Mouse (Mus musculus) lung, postnatal 0 days (tissue): ENCODE results near the gene Hspa4. TPM values are rescaled to one million over a fixed set of nuclear protein-coding genes. Genes with fewer than 3 reads are reported as not detected.
"Not testable (repeated sequence)": the region's sequence is repeated elsewhere in the genome, so short reads cannot be mapped to it uniquely, and the experiment has no call there.

Source experiments
- ATAC-seq: fragments of 200-750 bp; cut with Nextera tagmentation; 2 replicates; pipeline ENCODE4 v1.8.0; 2017; ENCODE audit warnings: moderate library complexity
- DNase-seq: peaks from one replicate; pipeline ENCODE4 v3.0.0-alpha.2; 2016; ENCODE audit warnings: low spot score
- H3K27ac ChIP-seq: fragments of 300-500 bp; sonication (generic); 2 replicates; pipeline ENCODE4 v1.5.1; 2014; ENCODE audit warnings: antibody characterized with exemption, mild to moderate bottlenecking, low read length, mixed read lengths
- H3K27me3 ChIP-seq: fragments of 300-500 bp; sonication (generic); replicated peaks from 2 replicates; pipeline ENCODE4 v1.6.1; 2014; ENCODE audit warnings: low read length, mixed read lengths; ENCODE audit not compliant: insufficient read depth
- H3K36me3 ChIP-seq: fragments of 300-500 bp; sonication (generic); 2 replicates; pipeline ENCODE4 v1.6.1; 2014; ENCODE audit warnings: low read length, mixed read lengths; ENCODE audit not compliant: insufficient read depth
- H3K4me1 ChIP-seq: fragments of 300-500 bp; sonication (generic); 2 replicates; pipeline ENCODE4 v1.6.1; 2014; ENCODE audit warnings: antibody characterized with exemption, low read depth, low read length, mixed read lengths; ENCODE audit not compliant: insufficient read depth
- H3K4me2 ChIP-seq: fragments of 300-500 bp; sonication (generic); replicated peaks from 2 replicates; pipeline ENCODE4 v1.6.1; 2014; ENCODE audit warnings: low read depth, mild to moderate bottlenecking, low read length, moderate library complexity, mixed read lengths
- H3K4me3 ChIP-seq: fragments of 300-500 bp; sonication (generic); 2 replicates; pipeline ENCODE4 v1.5.1; 2014; ENCODE audit warnings: low read depth, low read length
- H3K9ac ChIP-seq: fragments of 300-500 bp; sonication (generic); replicated peaks from 2 replicates; pipeline ENCODE4 v1.6.1; 2014; ENCODE audit warnings: low read depth, mild to moderate bottlenecking
- H3K9me3 ChIP-seq: fragments of 300-500 bp; sonication (generic); 2 replicates; pipeline ENCODE4 v1.6.1; 2016; ENCODE audit warnings: low read length, mixed read lengths
- CTCF ChIP-seq: IDR thresholded peaks from 2 replicates; pipeline ENCODE4 v1.5.1; 2016; ENCODE audit warnings: antibody characterized with exemption, mild to moderate bottlenecking
- EP300 ChIP-seq: IDR thresholded peaks from 2 replicates; pipeline ENCODE4 v1.6.1; 2016; ENCODE audit warnings: antibody characterized with exemption, mild to moderate bottlenecking, control low read depth
- WGBS: fragments of 180-500 bp; shearing (Covaris S2); extraction: QIAGEN DNeasy Blood & Tissue Kit; methylation state at CpG from one replicate; pipeline ENCODE4 v1.1.7; 2014; 5-methylcytosine and 5-hydroxymethylcytosine counted together
- polyA plus RNA-seq: library from polyadenylated mRNA; unstranded; fragments of >200 nt; fragmentation: Nextera tagmentation; extraction: Ambion mirVana; gene quantifications from 2 replicates; pipeline ENCODE4 v1.2.1, GENCODE M21; 2015

The Hspa4 gene
- polyA plus RNA-seq, 1 experiment from 2014 or later: 42.0 TPM

- H3K9ac ChIP-seq: no peak overlapping the region
Measured at GRCm38 (mm10) chr11:53297947-53298860, 2.1 kb downstream of the Hspa4 start.

DNA sequence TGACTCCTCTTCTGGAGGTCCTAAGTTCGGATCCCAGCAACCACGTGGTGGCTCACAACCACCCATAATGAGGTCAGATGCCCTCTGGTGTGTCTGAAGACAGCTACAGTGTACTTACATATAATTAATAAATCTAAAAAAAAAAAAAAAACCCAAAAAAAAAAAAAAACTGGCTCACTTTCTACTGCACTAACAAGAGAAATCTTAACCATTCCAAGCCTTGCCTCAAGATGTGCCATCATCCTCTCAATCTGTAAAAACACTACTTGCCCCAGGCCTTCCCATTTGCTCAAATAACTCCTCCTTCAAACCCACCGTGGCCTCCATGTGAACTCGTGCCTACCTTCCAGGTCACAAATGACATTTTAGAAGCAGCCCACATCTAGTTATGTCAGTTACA lies 3.4 kb downstream of the Hspa4 start:
- no peak for TF ChIP-seq CTCF
- no peak for TF ChIP-seq EP300
- Histone ChIP-seq H3K4me2 (no peak overlapping the region), H3K4me1 (peaks cover 22% of the 10 kb centered on the region; the same call in 1 of the 2 replicates), H3K9ac (no peak overlapping the region), H3K27ac (no peak overlapping the region), H3K27me3 (no peaks in the 10 kb centered on the region), H3K9me3 (no peaks in the 10 kb centered on the region), H3K36me3 (no peaks in the 10 kb centered on the region), H3K4me3 (no peak overlapping the region)
- 59% methylated on average over 4 of the region's 4 CpGs for WGBS
- ATAC-seq (no peak), DNase-seq (no peak)

More at GRCm38 (mm10) chr11:53297947-53298860, 2.1 kb downstream of the Hspa4 start:
- DNase-seq (no peak), ATAC-seq (no peak)
- no peak overlapping the region for H3K4me3 ChIP-seq
- TF ChIP-seq EP300: no peak
- no peak for TF ChIP-seq CTCF
- peak overlapping the region; percentile 74 for H3K4me2 ChIP-seq
- H3K27ac ChIP-seq: 0 out of 2 replicates have a peak overlapping the region, but pooled peaks have one; percentile 14
- peaks cover 22% of the 10 kb centered on the region; the same call in 1 of the 2 replicates for H3K4me1 ChIP-seq
- WGBS: 76% methylated on average over 7 of the region's 7 CpGs
- H3K36me3 ChIP-seq: no peaks in the 10 kb centered on the region
- H3K27me3 ChIP-seq: no peaks in the 10 kb centered on the region
- H3K9me3 ChIP-seq: no peaks in the 10 kb centered on the region

DNA sequence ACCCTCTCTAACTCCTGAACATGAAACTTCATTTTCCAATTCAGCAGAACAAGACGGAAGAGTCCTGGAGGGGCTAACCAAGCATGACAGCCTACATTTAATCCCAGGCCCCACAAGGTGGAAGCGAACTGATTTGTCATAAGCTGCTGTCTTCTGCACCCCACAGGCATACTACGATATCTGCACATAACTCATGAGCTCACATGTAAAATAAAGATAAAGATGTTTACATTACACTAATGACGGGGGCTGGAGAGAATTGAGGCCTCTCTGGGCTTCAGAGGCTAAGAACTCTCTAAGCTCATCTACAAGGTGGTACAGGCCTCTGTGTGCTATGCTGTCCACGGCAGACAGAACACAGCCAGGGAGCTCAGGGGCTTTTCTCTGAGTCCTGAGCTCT lies 5.8 kb downstream of the Hspa4 start:
- Histone ChIP-seq H3K36me3 (peaks cover 7% of the 10 kb centered on the region), H3K27me3 (no peaks in the 10 kb centered on the region), H3K27ac (no peak overlapping the region), H3K9ac (no peak overlapping the region), H3K4me3 (no peak overlapping the region), H3K4me2 (no peak overlapping the region), H3K9me3 (no peaks in the 10 kb centered on the region), H3K4me1 (peaks cover 14% of the 10 kb centered on the region; the same call in 1 of the 2 replicates)
- ATAC-seq: no peak
- 41% methylated on average over 5 of the region's 5 CpGs for WGBS
- DNase-seq: no peak
- TF ChIP-seq CTCF (no peak), EP300 (no peak)

DNA sequence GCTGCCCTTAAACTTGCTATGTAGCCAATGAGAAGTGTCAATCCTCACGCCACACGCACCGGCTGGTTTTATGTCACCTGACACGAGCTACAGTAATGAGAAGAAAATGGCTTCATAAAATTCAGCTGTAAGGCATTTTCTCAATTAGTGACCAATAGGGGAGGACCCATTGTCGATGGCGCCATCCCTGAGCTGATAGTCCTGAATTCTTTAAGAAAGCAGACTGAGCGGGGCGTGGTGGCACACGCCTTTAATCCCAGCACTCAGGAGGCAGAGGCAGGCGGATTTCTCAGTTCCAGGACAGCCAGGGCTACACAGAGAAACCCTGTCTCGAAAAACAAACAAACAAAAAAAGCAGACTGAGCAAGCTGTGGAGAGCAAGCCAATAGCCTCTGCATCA lies 9.4 kb downstream of the Hspa4 start:
- Histone ChIP-seq H3K27ac (no peak overlapping the region), H3K9me3 (no peaks in the 10 kb centered on the region), H3K4me2 (no peak overlapping the region), H3K4me3 (no peak overlapping the region), H3K9ac (no peak overlapping the region), H3K4me1 (peaks cover 7% of the 10 kb centered on the region; the same call in 1 of the 2 replicates), H3K36me3 (peaks cover 30% of the 10 kb centered on the region), H3K27me3 (no peaks in the 10 kb centered on the region)
- no peak for ATAC-seq
- TF ChIP-seq CTCF (no peak), EP300 (no peak)
- DNase-seq: no peak
- WGBS: 92% methylated on average over 11 of the region's 11 CpGs

DNA sequence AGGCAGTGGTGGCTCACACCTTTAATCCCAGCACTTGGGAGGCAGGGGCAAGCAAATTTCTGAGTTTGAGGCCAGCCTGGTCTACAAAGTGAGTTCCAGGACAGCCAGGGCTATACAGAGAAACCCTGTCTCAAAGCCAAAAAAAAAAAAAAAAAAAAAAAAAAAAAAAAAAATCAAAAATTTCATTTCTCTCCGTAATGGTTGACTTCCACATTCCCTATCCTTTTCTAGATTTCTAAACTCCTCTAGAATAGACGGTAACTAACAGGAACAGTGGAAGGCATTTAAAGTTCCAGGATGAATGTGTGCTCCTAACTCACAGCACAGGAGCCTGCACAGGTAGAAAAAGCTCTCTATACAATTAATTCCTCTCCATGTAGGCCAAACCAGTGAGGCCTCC lies 10.1 kb downstream of the Hspa4 start:
- H3K4me1 ChIP-seq, H3K27me3 ChIP-seq, ATAC-seq, H3K4me3 ChIP-seq, H3K27ac ChIP-seq, H3K9me3 ChIP-seq, H3K9ac ChIP-seq, DNase-seq, H3K4me2 ChIP-seq: not testable (repeated sequence)
- H3K36me3 ChIP-seq: peaks cover 32% of the 10 kb centered on the region
- 78% methylated on average over 2 of the region's 2 CpGs for WGBS

DNA sequence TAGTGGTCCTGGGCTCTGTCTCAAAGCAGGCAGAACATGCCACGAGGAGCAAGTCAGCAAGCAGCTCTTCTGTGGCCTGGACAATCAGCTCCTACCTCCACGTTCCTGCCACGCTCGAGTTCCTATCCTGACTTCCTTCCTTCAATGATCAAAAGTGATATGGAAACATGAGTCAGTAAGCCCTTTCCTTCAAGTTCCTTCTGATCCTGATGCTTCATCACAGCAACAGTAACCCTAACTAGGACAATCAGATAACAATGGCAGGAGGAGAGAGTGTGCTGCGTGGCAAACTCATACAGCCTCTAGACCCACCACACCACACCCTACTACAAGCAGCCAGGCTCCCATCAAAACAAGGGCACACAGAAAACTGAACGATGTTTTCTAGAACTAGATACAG lies 14.4 kb downstream of the Hspa4 start:
- Histone ChIP-seq H3K4me3 (no peak overlapping the region), H3K9ac (no peak overlapping the region), H3K9me3 (no peaks in the 10 kb centered on the region), H3K4me2 (no peak overlapping the region), H3K36me3 (peaks cover 36% of the 10 kb centered on the region), H3K4me1 (no peaks in the 10 kb centered on the region), H3K27me3 (no peaks in the 10 kb centered on the region), H3K27ac (no peak overlapping the region)
- DNase-seq (no peak), ATAC-seq (no peak)
- WGBS: 71% methylated on average over 6 of the region's 6 CpGs
- no peak for TF ChIP-seq CTCF
- no peak for TF ChIP-seq EP300
